Mouse (Mus musculus) ES-E14 (cell line): ENCODE measurements around the gene Olfr456. TPM values are rescaled to one million over a fixed set of nuclear protein-coding genes. Genes with fewer than 3 reads are reported as not detected.
"Not testable (repeated sequence)": the region's sequence is repeated elsewhere in the genome, so short reads cannot be mapped to it uniquely, and the experiment has no call there.

Source experiments
- DNase-seq: peaks from one replicate; pipeline ENCODE4 v3.0.0-alpha.2; 2013; ENCODE audit warnings: low read depth, low spot score
- H3K27ac ChIP-seq: 2 replicates; pipeline ENCODE4 v1.5.1; 2012; ENCODE audit warnings: low read depth, mild to moderate bottlenecking, low read length, moderate library complexity, mixed read lengths; ENCODE audit not compliant: poor library complexity, insufficient read depth, severe bottlenecking
- H3K36me3 ChIP-seq: 2 replicates; pipeline ENCODE4 v1.6.1; 2012; ENCODE audit warnings: mild to moderate bottlenecking, low read length, moderate library complexity, mixed read lengths; ENCODE audit not compliant: control insufficient read depth, poor library complexity, insufficient read depth, severe bottlenecking
- H3K4me1 ChIP-seq, 2 experiments: fragments of 150-350 bp in 1 of 2; sonication (generic) in 1 of 2; 2 replicates each; pipeline ENCODE4 v1.6.1; 2012; ENCODE audit warnings: low read length in 2 of 2, mild to moderate bottlenecking in 1 of 2, mixed read lengths in 1 of 2; ENCODE audit not compliant: control insufficient read depth in 2 of 2, insufficient read depth in 2 of 2, poor library complexity in 1 of 2
- H3K4me3 ChIP-seq, 2 experiments: fragments of 150-350 bp in 1 of 2; sonication (generic) in 1 of 2; 2 replicates each; pipeline ENCODE4 v1.5.1; 2012; ENCODE audit warnings: low read length in 2 of 2, low read depth in 1 of 2, mild to moderate bottlenecking in 1 of 2, mixed read lengths in 1 of 2; ENCODE audit not compliant: insufficient read depth in 1 of 2, poor library complexity in 1 of 2, severe bottlenecking in 1 of 2
- H3K9ac ChIP-seq: 2 replicates; pipeline ENCODE4 v1.6.1; 2012; ENCODE audit warnings: low read depth, mild to moderate bottlenecking, low read length, mixed read lengths; ENCODE audit not compliant: poor library complexity, insufficient read depth, severe bottlenecking
- H3K9me3 ChIP-seq: fragments of 150-350 bp; sonication (generic); 2 replicates; pipeline ENCODE4 v1.6.1; 2012; ENCODE audit warnings: low read depth, mild to moderate bottlenecking, low read length; ENCODE audit not compliant: control insufficient read depth, insufficient read depth
- CHD2 ChIP-seq: IDR thresholded peaks from 2 replicates; pipeline ENCODE4 v1.6.1; 2014; ENCODE audit warnings: mild to moderate bottlenecking, low read depth, low read length, inconsistent platforms
- HCFC1 ChIP-seq: IDR thresholded peaks from 2 replicates; pipeline ENCODE4 v1.6.1; 2012; ENCODE audit warnings: low read length, inconsistent platforms, borderline replicate concordance; ENCODE audit not compliant: insufficient read depth
- MAFK ChIP-seq: IDR thresholded peaks from 2 replicates; pipeline ENCODE4 v1.6.1; 2014; ENCODE audit warnings: mild to moderate bottlenecking, low read depth, low read length, inconsistent platforms; ENCODE audit not compliant: insufficient read depth
- ZC3H11A ChIP-seq: IDR thresholded peaks from 2 replicates; pipeline ENCODE4 v1.6.1; 2012; ENCODE audit warnings: low read depth, mild to moderate bottlenecking, inconsistent platforms, low read length, borderline replicate concordance
- ZNF384 ChIP-seq: IDR thresholded peaks from 2 replicates; pipeline ENCODE4 v1.6.1; 2012; ENCODE audit warnings: low read depth, low read length, inconsistent platforms
- in situ Hi-C, 2 experiments: fragments of 600-800 bp; cut with MboI; formaldehyde crosslinking; loops; one replicate each; pipeline ENCODE4 v1.15.1; 2025; ENCODE audit warnings: low sequenced_read_pairs in 2 of 2, inconsistent platforms in 1 of 2; ENCODE audit not compliant: unreplicated experiment in 2 of 2
- total RNA-seq: library from RNA; depleted of rRNA; stranded (reverse); fragments of 300-350 nt; gene quantifications from 2 replicates; pipeline ENCODE4 v1.2.3, GENCODE M21; 2012

Gene Olfr456
- total RNA-seq, 1 experiment, result not detected

DNA sequence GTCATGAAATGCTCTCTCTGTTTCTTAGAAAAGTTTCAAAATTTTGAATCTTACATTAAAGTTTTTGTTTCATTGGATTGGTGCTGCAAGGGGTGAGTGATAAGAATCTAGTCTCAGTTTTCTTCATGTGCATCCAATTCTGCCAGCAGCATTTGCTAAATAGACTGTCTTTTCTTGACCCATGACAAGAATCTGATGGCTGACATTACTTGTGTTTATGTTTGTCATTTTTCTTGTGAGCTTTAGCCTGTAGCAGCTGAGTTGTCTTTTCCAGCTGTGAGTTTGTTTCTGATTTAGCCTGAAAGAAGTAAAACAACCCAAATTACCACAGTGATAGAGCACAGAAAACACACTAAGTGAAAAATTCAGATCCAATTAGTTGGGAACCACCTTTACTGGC, 2.4 kb downstream of the Olfr456 start:
- Histone ChIP-seq H3K4me1 (no peaks in the 10 kb centered on the region), H3K4me3 (no peak overlapping the region), H3K9me3 (no peaks in the 10 kb centered on the region), H3K9ac (no peak overlapping the region), H3K27ac (no peak overlapping the region), H3K36me3 (no peaks in the 10 kb centered on the region)
- in situ Hi-C loops, result no loop called here
- DNase-seq, result no peak
- TF ChIP-seq ZC3H11A (no peak), MAFK (no peak), ZNF384 (no peak), HCFC1 (no peak), CHD2 (no peak)

DNA sequence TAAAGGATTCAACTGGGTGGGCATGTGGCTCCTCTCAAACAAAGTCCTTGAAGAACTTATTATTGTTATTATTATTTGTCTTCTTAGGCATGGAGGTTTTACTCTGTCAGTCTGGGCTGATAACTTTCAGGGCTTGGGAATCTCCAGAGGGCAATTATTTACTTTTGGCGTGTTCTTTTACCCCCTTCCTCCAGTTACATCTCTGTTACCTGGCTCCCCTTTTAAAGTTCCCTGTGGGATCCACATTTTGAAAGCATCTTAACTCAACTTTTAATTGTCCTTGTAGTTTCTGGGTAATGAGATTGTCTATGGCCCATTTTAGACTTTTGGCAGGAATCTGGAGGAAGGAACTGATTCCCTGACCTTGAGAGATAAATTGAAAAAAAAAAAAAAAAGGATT, 10.8 kb downstream of the Olfr456 start, which contains the start of gene Olfr457:
Olfr457 (minus strand) TSS at position 101 of the 400 bp plus-strand sequence.
- Histone ChIP-seq H3K27ac (no peak within 1 kb of the TSS), H3K9me3 (no peaks in the 10 kb centered on the region), H3K4me1 (no peaks in the 10 kb centered on the region), H3K36me3 (no peaks in the 10 kb centered on the region), H3K4me3 (no peak within 1 kb of the TSS), H3K9ac (no peak within 1 kb of the TSS)
- in situ Hi-C loops, result no loop called here
- no peak for DNase-seq
- TF ChIP-seq CHD2, result no peak
- TF ChIP-seq MAFK, result no peak
- TF ChIP-seq ZC3H11A, result no peak
- no peak for TF ChIP-seq HCFC1
- no peak for TF ChIP-seq ZNF384

DNA sequence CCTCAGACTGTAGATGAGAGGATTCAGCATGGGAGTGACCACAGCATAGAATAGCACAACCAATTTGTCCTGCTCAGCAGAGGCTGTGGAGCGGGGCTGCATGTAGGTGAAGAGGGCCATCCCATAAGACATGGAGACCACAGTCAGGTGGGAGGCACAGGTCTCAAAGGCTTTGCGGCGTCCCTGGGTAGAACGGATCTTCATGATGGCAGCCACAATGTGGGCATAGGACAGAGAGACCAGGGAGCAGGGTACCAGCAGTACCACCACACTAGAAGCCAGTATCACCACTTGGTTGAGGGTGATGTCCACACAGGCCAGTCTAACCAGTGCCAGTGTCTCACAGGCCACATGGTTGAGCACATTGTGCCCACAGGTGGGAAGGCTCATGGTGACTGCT, 15.7 kb downstream of the Olfr456 start:
- H3K9me3 ChIP-seq, in situ Hi-C loops, H3K4me1 ChIP-seq, H3K36me3 ChIP-seq, H3K9ac ChIP-seq, DNase-seq, H3K27ac ChIP-seq, H3K4me3 ChIP-seq: not testable (repeated sequence)

DNA sequence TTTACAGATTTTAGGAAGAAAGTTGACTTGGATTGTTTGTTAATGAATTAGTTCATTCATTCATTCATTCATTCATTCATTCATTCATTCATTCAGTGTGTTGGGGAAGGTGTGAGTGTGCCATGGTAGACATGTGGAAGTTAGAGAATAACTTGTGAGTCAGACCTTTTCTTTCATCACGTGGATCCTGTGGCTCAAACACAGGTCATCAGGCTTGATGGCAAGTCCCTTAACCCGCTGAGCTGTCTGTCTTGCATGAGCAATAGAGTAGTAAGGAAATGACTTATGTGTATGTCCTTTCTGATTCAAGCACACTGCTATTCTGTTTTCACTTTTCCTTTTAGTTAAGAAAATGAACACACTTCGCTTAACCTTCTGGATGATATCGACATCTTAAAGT, 16.5 kb downstream of the Olfr456 start:
- in situ Hi-C loops, result no loop called here
- no peak for TF ChIP-seq HCFC1
- no peak for TF ChIP-seq CHD2
- TF ChIP-seq ZC3H11A, result no peak
- no peak for TF ChIP-seq MAFK
- TF ChIP-seq ZNF384, result no peak
- no peak overlapping the region for H3K9ac ChIP-seq

DNA sequence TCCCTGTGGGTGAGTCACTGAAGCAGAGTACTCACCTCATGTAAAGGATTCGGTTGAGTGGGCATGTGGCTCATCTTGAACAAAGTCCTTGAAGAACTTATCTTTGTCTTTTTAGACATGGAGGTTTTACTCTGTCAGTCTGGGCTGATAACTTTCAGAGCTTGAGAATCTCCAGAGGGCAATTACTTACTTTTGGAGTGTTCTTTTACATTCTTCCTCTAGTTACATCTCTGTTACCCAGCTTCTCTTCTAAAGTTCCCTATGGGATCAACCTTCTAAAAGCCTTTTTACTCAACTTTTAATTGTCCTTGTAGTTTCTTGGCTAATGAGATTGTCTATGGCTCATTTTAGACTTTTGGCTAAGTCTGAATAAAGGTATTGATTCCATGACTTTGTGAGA, 21.9 kb downstream of the Olfr456 start, which contains the start of gene Olfr458:
Olfr458 (minus strand) TSS at position 101 of the 400 bp plus-strand sequence.
- Histone ChIP-seq H3K9me3 (no peaks in the 10 kb centered on the region), H3K4me1 (no peaks in the 10 kb centered on the region), H3K4me3 (no peak within 1 kb of the TSS), H3K9ac (no peak within 1 kb of the TSS), H3K36me3 (no peaks in the 10 kb centered on the region), H3K27ac (no peak within 1 kb of the TSS)
- in situ Hi-C loops, result no loop called here
- DNase-seq, result no peak
- TF ChIP-seq ZC3H11A (no peak), CHD2 (no peak), HCFC1 (no peak), MAFK (no peak), ZNF384 (no peak)

More for the DNA sequence above, 16.5 kb downstream of the Olfr456 start:
- DNase-seq, result no peak
- no peak overlapping the region for H3K4me3 ChIP-seq
- no peaks in the 10 kb centered on the region for H3K9me3 ChIP-seq
- no peaks in the 10 kb centered on the region for H3K4me1 ChIP-seq
- H3K36me3 ChIP-seq, result no peaks in the 10 kb centered on the region
- no peak overlapping the region for H3K27ac ChIP-seq
